Mouse (Mus musculus) neural tube, embryonic 10.5 days (tissue): ENCODE data around the gene Rassf8.

ENCODE experiments used
- DNase-seq: peaks from one replicate; pipeline ENCODE4 v3.0.0-alpha.2; 2017; ENCODE audit warnings: low spot score; ENCODE audit errors: extremely low spot score

Rassf8 gene

DNA sequence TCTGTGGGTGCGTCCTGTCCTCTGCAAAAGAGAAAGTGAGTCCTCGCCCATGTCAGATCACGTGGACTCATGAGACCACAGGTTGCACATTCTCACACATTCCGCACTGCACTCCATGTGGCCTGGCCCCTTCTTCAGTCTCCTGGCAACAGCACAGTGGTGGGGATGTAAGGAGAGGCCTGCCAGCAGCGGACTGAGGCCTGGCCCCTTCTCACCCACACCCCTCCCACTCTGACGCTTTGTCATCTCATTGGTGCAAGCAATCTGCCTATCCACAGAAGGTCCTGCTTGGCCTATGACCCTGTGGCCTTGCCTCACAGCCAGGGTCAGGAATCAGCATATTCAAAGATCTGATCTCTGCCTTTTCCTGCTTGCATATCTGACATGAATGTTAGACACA lies 76.6 kb downstream of the Rassf8 start:
- DNase-seq = peak; percentile 53

DNA sequence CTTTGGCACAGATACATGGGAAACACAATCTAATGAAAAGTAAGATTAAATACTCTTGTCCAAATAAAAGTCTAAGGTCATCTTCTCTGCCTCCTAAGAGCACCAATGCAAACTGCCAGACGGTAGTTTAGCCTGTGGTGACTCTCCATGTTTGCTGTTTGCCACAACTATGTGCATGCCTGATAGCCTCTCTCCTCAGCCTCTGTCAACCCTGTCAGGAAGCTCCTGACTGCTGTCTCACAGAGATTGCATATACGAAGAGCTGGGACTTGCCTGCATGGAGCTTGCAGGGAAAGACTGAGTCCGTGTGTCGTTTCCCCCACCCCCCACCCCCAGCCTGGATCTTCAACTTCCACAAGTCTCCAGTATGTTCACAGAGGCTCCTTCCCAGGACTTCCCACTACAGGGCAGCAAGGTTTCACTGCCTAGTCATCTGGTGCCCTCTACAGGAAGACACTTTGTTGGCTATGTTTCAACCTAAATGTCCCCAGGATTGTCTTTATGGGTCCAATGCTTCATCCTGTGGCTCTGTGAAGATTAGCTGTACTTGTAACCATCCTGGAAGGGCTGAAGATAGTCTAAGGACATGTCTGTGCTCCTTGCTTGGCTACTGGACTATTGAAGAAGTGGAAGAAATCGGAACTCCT lies 77.2 kb downstream of the Rassf8 start:
- DNase-seq = no peak

DNA sequence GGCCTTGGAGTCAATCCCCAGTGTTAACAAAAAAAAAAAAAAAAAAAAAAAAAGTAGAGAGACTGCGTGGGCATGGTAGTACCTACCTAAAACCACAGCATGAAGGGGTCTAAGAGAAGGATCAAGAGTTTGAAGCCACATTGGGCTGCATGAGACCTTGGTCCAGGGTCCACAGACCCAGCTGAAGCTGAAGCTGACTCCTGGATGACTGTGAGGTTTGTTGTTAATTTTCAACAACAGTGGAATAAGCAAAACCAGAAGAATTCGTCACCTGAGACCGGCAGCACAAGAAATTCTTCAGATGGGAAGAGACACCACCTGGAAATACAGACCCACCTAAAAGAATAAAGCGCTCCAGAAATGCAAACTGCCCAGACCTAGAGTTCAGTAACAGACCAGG lies 79.8 kb downstream of the Rassf8 start:
- no peak for DNase-seq

DNA sequence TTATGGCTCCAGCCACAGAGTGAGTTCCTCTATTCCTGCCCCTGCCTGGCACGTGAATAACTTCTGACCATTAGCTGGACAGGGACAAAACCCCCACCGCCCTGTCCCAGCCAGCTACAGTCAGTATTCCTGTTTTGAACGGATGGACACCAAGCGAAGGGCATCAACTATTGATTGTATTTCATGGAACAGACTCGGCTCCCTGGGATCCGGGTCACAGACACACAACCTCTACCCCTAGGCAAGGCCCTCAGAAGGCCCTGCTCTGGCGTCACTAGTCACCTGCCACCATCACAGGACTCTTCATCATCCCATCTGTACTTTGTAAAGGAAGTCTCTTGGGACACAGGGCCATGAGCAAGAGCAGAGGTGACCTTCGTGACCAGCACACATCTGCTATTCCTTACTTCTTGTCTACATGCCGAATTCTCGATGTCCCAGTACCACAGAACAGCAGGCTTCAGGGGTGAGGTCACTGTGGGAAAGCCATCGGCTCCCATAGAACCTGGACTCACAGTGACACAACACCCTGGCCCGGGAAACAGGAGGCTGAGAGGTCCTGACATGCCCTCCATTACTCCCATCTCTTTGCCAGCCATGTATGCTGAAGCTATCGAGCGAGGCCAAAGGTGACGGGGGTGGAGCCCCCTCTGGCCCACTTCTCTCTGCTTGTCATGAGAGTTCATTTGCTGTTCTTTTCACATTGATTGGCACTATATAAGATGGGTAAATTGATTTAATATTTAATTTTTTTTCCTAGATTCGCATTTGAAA lies 82.7 kb downstream of the Rassf8 start:
- no peak for DNase-seq

DNA sequence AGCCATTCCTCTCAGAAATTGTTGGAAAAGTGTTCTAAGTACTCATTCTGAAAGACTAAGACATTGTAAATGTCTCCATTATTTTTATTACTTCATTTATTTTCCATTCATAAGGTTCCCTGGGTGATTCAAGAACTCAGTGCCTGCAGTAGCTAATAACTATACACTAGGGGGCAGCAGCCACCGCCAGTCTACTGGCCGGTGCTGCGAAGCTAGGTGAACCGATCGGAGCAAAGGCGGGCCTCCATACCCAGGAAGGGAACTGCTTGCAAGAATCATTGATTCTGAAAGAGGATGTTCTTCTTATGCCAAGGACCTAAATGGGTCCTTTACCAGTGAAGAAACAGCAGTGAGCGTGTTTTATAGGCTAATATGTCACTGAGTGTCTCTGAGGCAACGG lies 83.6 kb downstream of the Rassf8 start:
- peak; percentile 68 for DNase-seq

DNA sequence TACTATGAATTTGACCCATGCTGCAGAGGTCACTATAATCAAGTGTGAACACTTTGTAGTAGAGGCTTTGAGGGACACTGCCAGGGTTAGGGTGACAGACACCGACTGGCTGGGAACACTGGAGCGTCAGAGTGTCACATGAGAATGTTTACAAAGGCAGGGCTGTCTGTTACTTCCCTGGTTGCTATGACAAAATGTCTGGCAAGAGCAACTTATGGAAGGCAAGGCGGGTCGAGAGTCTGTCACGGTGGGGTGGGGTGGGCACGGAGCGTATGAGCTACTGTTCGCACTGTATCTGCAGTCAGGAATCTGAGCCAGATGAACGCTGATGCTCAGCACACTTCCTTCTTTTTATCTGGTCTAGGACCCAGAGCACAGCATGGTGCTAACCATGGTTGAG lies 84.1 kb downstream of the Rassf8 start:
- DNase-seq = no peak

DNA sequence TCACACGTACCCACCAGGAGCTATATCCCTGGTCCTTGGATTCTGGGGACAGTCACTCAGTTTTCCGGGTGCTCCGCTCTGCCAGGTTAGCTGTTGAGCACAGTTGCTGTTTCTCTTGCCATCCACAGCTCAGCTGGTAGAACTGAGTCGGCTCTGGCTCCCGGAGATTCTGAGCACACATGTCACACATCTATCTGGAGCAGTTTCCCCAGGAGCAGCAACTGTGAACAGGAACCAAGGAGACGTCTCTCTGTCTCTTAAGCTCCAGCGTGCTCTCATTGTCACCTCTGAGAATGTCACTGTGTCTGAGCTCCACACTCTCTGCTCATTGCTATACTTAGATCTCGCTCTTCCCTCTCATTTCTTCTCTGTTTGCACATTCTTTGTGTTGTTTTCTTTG lies 86.4 kb downstream of the Rassf8 start:
- DNase-seq = no peak

DNA sequence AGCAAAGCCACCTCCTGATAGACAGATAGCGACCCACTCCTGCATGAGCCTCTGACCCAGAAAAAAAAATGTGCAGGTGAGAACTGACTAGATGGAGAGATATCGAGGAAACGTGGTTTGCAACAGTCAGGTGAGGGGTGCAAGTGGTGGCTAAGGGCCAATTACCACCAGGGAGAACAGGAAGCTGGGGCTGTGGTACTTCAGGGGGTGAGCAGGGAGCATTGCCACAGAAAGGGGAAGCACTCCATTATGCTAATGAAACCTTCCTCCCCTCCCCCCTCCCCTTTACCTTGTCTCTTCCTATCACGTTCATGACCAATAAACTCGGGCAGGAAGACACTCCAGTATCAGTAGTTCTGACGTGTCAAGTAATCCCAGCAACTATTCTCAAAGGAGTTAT lies 88.8 kb downstream of the Rassf8 start:
- DNase-seq = no peak

DNA sequence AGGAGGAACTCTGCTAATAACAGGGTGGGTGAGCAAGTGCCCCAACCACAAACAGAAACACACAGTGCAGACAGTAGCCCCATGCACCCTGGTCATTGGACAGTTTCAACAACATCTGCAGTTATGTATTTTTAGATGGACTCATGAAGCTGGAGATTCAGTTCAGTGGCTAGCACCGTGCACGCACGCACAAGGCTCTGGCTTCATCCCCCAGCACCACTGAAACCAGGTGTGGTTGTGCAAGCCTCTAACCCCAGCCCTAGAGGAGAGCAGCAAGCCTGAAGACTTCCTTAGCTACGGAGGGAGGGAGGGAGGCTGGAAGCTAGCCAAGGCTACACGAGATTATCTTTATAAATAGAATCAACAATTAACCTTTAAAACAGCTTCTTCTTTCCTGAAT lies 99.1 kb downstream of the Rassf8 start:
- no peak for DNase-seq

DNA sequence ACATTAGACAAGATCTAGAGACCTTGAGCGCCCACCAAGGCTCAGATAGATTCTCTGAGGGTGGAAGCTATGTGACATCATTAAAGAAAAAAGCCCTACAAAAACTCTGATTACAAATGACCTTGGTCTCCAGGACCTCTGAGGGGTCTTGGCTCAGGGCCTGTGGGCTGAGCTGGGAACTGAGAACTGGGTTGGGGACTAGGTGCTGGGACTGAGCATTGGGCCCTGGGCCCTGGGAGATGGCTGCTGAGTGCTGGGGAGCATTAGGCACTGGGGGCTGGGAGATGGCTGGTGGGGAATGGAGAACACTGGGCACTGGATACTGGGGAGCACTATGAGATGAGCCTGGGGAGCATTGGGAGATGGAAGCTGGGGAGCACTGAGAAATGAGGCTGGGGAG lies 99.5 kb downstream of the Rassf8 start:
- no peak for DNase-seq

DNA sequence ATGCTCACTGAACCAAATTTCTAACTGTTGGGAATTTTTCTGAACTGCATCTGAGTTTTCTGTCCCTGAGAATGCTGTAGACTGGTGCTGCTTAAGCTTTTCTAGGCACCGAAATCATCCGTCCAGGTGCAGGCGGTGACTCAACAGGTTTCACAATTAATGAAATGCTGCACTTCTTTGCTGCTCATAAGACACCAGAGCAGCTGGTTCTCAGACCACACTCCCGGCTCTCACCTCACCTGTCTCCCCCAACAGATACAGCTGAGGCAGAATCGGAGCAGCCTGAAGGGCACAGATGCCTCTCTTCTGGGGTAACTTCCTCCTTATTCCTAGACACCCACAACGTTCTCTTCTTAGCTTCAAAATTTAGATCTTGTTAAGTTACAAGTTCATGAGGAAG lies 100.4 kb downstream of the Rassf8 start:
- no peak for DNase-seq

DNA sequence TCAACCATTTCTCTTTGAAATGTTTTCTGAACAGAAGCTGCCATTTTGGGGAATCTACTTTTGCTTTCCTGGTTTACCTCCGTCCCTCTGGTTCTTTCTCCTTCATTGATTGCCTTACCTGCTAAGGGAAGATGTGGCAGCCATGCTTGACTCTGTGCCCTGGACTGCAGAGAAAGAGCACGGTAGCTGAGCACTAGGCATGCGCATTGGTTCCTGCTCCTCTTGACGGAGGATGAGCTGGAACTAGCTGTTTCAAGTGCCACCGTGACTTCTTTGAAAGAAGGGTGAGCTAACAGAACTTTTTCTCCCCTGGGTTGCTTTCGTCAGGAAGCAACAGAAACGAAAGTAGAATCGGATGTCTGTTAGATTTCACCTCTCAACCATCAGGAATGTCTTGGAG lies 101.1 kb downstream of the Rassf8 start:
- no peak for DNase-seq

DNA sequence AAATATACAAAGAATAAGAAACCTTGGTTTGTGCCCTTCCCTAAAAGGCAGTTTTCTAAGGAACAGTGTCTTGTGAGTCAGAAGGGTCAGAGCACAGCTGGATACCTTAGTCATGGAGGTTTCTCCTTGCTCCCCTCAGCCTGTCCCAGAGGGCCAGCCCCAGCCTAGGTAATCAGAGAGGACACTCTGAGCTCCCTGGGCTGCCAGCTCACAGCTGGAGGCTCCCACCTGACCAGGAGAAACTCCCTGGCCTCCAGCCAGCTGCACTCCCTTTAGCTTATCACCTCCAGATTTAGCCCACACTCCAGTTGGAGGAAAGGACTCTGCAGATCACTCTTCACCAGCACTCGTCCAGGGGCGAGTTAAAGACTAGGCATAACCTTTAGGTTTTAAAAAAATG lies 104.2 kb downstream of the Rassf8 start:
- DNase-seq = no peak

DNA sequence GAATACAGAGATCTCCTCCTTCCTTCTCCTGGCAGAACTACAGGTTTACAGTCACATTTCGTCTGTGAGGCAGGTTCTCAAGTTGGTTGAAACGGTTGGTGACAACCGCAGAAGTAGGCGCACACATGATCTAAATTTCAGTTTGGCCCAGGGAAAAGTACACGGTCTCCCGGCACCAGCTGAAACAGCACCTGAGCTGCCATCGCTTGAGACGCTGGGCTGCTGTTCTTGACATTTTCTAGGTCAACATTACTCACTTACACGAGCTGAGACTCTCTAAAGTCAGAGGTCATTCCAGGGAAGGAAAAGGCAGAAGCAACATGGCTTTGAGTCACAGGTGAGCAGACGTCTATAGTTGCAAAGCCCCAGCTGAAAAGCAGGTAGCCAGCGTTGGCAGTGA lies 105.4 kb downstream of the Rassf8 start:
- no peak for DNase-seq

DNA sequence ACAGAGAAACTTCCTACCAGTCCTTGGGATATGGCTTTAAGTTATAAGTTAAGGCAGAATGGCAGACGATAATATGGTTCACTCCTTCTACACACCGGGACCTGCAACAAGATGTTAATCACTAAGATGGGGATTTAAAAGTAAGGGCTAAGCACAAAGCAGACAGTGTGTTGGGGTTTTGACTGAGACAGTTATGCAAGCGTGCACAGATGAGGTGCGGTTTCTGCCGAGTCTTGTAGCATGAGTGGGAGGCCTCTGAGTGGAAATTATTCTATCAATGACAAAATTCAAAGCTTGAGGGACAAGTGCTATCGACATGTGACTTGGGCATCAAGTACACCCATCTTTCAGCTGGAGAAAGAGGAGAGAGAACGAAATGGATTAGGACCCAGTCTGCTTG lies 106.2 kb downstream of the Rassf8 start:
- no peak for DNase-seq

DNA sequence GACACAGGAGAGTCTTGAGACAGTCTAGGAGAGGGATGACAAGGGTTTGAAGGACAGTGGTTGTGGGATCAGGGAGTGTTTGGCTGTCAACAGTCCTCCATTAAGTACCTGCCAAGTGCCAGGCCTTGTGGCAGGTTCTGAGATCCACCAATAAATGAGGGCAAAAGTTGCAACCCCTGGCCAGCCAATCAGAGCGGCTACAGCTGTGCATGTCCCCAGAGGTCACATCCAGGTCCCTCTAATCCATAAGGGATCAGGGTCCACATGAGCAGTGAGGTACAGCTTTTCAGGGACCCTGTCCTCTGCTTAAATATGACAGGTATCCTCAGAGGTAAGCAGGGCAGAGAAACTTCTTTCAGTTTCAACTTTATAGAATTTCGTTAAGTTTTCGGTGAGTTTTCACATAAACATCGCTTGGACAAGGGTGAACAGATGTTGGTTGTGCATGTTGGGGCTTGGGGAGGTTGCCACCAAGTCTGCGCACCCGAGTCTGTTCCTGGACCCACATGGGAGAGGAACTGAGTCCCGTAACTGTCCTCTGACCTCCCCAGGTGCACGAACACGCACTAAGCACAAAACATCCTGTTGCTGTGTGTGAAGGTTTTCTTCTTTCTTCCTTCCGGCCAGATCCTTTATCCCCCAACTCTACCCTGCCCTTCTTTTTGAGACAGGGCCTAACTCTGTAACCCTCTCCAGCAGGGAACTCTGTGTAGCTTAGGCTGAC lies 107.0 kb downstream of the Rassf8 start:
- DNase-seq = no peak

DNA sequence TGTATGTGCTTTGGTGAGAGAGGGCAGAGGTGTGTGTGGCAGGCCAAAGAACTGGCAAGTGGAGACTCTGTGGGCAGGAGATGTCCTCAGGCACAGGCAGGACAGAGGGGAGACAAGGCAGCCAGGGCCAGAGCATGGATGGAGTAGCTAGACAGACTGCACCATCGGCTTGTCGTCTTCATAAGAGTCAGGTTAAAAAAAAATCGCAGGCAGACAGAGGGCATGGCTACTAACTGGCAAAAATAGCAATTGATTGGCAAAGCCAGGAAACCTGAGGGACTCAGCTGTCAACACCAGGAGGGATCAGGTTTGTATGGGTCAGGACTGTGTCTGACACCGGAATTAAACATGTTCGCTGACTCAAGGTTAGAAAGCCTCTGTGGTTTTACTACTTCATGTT lies 108.2 kb downstream of the Rassf8 start:
- no peak for DNase-seq

DNA sequence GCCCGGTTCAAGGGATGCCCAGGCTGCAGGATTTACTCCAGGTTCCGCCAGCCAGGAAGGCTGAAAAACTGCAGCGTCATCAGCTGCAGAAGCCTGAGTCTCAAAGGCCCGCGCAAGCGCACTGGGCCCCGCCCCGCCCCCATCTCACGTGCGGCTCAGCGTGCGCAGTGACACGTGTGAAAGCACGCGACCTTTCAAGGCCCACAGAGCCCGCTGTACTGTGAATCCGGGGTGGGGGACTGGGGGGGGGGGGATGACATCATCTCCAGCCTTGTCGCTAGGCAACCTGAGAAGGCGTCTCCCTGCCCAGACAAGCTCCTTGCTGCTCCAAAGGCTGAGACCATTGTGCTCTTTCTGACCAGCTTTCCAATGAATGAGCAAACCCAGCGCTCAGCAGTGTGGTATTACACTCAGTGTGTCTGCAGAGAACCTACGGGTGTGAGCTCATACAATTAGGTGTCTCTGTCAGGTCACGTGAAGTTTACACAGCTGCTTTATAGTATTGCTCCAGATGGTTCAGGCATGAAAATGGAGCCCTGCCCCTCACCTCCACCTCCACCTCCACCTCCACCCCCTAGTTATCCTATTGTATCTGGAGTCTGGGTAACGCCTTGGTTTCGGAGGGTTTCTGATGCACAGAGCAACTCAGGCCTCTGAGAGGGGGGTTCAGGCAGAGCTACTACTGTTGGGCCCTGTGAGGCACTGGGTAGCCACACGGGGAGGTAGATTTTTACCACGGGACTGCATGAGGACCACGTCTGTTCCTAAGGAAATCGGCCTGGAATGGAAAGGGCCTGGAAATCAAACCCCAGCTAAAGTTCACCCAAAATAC lies 109.4 kb downstream of the Rassf8 start:
- peak; percentile 99 for DNase-seq

DNA sequence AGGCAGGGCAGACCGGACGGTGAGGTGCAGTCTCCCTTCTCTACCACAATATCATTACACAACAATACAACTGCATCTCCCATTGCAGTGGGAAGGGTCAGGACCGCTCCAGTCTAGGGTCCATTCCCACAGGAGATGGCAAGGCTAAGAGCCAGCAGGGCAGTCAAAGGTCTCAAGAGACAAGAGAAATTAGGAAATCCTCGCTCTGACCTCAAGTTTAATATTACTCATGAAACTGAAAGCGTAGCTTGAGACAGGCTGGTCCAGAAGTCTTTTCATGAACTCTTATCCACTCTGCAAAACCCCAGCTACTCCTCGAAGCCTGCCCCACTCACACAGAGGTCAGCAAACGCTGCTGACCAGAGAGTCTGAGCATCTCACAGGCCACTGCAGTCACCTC lies 110.9 kb downstream of the Rassf8 start:
- DNase-seq = no peak

DNA sequence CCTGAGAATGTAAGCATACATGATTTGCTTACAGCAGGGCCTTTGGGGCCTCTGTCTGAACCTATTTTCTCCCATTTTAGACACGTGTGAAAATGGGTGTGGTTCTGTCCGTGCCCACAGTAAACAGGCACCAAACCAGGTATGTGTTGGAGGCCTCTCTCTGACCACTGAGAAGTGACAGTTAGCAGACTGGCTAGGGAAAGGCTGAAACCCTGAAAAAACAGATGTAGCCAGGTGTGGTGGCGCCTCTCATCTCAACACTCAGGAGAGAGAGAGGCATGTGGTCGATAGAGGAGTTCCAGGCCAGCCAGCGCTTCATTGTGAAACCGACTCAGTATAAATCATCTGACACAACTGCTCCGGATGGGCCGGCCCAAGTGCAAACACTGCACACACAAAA lies 111.9 kb downstream of the Rassf8 start:
- DNase-seq = no peak

DNA sequence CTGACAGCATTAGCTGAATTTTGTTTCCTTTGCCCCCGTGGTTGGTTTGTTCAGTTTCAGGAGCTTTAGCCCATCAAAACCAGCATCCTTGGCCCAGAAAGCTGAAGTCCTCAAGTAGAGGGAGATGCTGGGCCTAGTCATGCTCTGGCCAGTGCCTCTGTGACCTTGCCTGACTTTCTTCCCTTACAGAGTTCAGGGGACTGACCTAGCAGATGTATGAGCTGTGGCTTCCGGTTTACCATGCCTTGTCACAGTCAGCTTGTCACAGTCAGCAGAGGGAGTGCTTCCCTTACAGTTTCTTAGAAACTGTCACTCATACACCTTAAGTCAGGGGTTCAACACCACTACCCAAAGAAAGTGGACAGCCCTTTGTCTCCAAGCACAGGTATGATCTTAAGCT lies 113.8 kb downstream of the Rassf8 start:
- no peak for DNase-seq
